Mouse (Mus musculus): ENCODE measurements around the gene Cchcr1. TPM values are rescaled to one million over a fixed set of nuclear protein-coding genes. Genes with fewer than 3 reads are reported as not detected.

The Cchcr1 gene
- polyA plus RNA-seq, 1 experiment: 31.8 TPM

GRCm38 (mm10) chr17:35509284-35509683, 7.6 kb upstream of the Cchcr1 start:
- H3K4me3 ChIP-seq (replicated peaks; ENCODE audit: control insufficient read depth, low read depth, low read length): no peak overlapping the region
- TF ChIP-seq POLR2A (IDR thresholded peaks at IDR 0.05; ENCODE audit: borderline replicate concordance, control insufficient read depth, low read depth, low read length): no peak
- peak; percentile 58 for TF ChIP-seq CTCF (IDR thresholded peaks at IDR 0.05; ENCODE audit: control insufficient read depth, insufficient read depth, low read length)
- whole genome bisulfite sequencing: 7% methylated on average over 8 of the region's 8 CpGs

GRCm38 (mm10) chr17:35512916-35513626, 3.8 kb upstream of the Cchcr1 start:
- TF ChIP-seq CTCF (IDR thresholded peaks at IDR 0.05; ENCODE audit: control insufficient read depth, insufficient read depth, low read length) (no peak), POLR2A (IDR thresholded peaks at IDR 0.05; ENCODE audit: borderline replicate concordance, control insufficient read depth, low read depth, low read length) (no peak)
- Histone ChIP-seq H3K4me3 (replicated peaks; ENCODE audit: control insufficient read depth, low read depth, low read length) (no peak overlapping the region), H3K27ac (ENCODE audit: control insufficient read depth, insufficient read depth, low read depth, low read length, poor library complexity) (no peak overlapping the region), H3K4me1 (ENCODE audit: control insufficient read depth, insufficient read depth, low read length) (no peaks in the 10 kb centered on the region)
- WGBS: 94% methylated on average over 7 of the region's 7 CpGs

More at GRCm38 (mm10) chr17:35509284-35509683, 7.6 kb upstream of the Cchcr1 start:
- no peaks in the 10 kb centered on the region for H3K4me1 ChIP-seq (ENCODE audit: control insufficient read depth, insufficient read depth, low read length)
- H3K27ac ChIP-seq (ENCODE audit: control insufficient read depth, insufficient read depth, low read depth, low read length, poor library complexity): no peak overlapping the region

- TF ChIP-seq POLR2A (IDR thresholded peaks at IDR 0.05; ENCODE audit: borderline replicate concordance, control insufficient read depth, low read depth, low read length) (no peak), CTCF (IDR thresholded peaks at IDR 0.05; ENCODE audit: control insufficient read depth, insufficient read depth, low read length) (peak; percentile 63)
- Histone ChIP-seq H3K4me1 (ENCODE audit: control insufficient read depth, insufficient read depth, low read length) (no peaks in the 10 kb centered on the region), H3K27ac (ENCODE audit: control insufficient read depth, insufficient read depth, low read depth, low read length, poor library complexity) (no peak overlapping the region), H3K4me3 (replicated peaks; ENCODE audit: control insufficient read depth, low read depth, low read length) (no peak overlapping the region)
- WGBS: 8% methylated on average over 2 of the region's 2 CpGs
These were observed 3.0 kb upstream of the Cchcr1 start for GRCm38 (mm10) chr17:35513886-35514285.

GRCm38 (mm10) chr17:35514756-35515155, 2.1 kb upstream of the Cchcr1 start:
- Histone ChIP-seq H3K4me3 (replicated peaks; ENCODE audit: control insufficient read depth, low read depth, low read length) (peak overlapping the region; percentile 29), H3K4me1 (ENCODE audit: control insufficient read depth, insufficient read depth, low read length) (no peaks in the 10 kb centered on the region), H3K27ac (ENCODE audit: control insufficient read depth, insufficient read depth, low read depth, low read length, poor library complexity) (no peak overlapping the region)
- TF ChIP-seq POLR2A (IDR thresholded peaks at IDR 0.05; ENCODE audit: borderline replicate concordance, control insufficient read depth, low read depth, low read length) (no peak), CTCF (IDR thresholded peaks at IDR 0.05; ENCODE audit: control insufficient read depth, insufficient read depth, low read length) (no peak)
- WGBS: 88% methylated on average over 6 of the region's 6 CpGs

GRCm38 (mm10) chr17:35515911-35516640, 824 bp upstream of the Cchcr1 start:
- 23% methylated on average over 25 of the region's 25 CpGs for WGBS
- TF ChIP-seq POLR2A (IDR thresholded peaks at IDR 0.05; ENCODE audit: borderline replicate concordance, control insufficient read depth, low read depth, low read length): no peak
- TF ChIP-seq CTCF (IDR thresholded peaks at IDR 0.05; ENCODE audit: control insufficient read depth, insufficient read depth, low read length): no peak
- Histone ChIP-seq H3K27ac (ENCODE audit: control insufficient read depth, insufficient read depth, low read depth, low read length, poor library complexity) (peak overlapping the region; percentile 2; the same call in 1 of the 2 replicates), H3K4me1 (ENCODE audit: control insufficient read depth, insufficient read depth, low read length) (no peaks in the 10 kb centered on the region), H3K4me3 (replicated peaks; ENCODE audit: control insufficient read depth, low read depth, low read length) (peak overlapping the region; percentile 77)

GRCm38 (mm10) chr17:35517526-35517925, 626 bp downstream of the Cchcr1 start:
- TF ChIP-seq CTCF (IDR thresholded peaks at IDR 0.05; ENCODE audit: control insufficient read depth, insufficient read depth, low read length) (no peak), POLR2A (IDR thresholded peaks at IDR 0.05; ENCODE audit: borderline replicate concordance, control insufficient read depth, low read depth, low read length) (no peak)
- Histone ChIP-seq H3K4me1 (ENCODE audit: control insufficient read depth, insufficient read depth, low read length) (no peaks in the 10 kb centered on the region), H3K27ac (ENCODE audit: control insufficient read depth, insufficient read depth, low read depth, low read length, poor library complexity) (no peak overlapping the region), H3K4me3 (replicated peaks; ENCODE audit: control insufficient read depth, low read depth, low read length) (peak overlapping the region; percentile 77)
- 14% methylated on average over 12 of the region's 12 CpGs for WGBS

GRCm38 (mm10) chr17:35524354-35524753, 7.5 kb downstream of the Cchcr1 start:
- WGBS: 91% methylated on average over 9 of the region's 9 CpGs
- no peak for TF ChIP-seq POLR2A (IDR thresholded peaks at IDR 0.05; ENCODE audit: borderline replicate concordance, control insufficient read depth, low read depth, low read length)
- no peak for TF ChIP-seq CTCF (IDR thresholded peaks at IDR 0.05; ENCODE audit: control insufficient read depth, insufficient read depth, low read length)
- Histone ChIP-seq H3K27ac (ENCODE audit: control insufficient read depth, insufficient read depth, low read depth, low read length, poor library complexity) (no peak overlapping the region), H3K4me1 (ENCODE audit: control insufficient read depth, insufficient read depth, low read length) (no peaks in the 10 kb centered on the region), H3K4me3 (replicated peaks; ENCODE audit: control insufficient read depth, low read depth, low read length) (no peak overlapping the region)

- H3K4me3 ChIP-seq (replicated peaks; ENCODE audit: control insufficient read depth, low read depth, low read length): no peak overlapping the region
- no peaks in the 10 kb centered on the region for H3K4me1 ChIP-seq (ENCODE audit: control insufficient read depth, insufficient read depth, low read length)
- H3K27ac ChIP-seq (ENCODE audit: control insufficient read depth, insufficient read depth, low read depth, low read length, poor library complexity): no peak overlapping the region
- no peak for TF ChIP-seq POLR2A (IDR thresholded peaks at IDR 0.05; ENCODE audit: borderline replicate concordance, control insufficient read depth, low read depth, low read length)
- no peak for TF ChIP-seq CTCF (IDR thresholded peaks at IDR 0.05; ENCODE audit: control insufficient read depth, insufficient read depth, low read length)
- WGBS: 40% methylated on average over 8 of the region's 8 CpGs
These were observed 9.7 kb downstream of the Cchcr1 start for GRCm38 (mm10) chr17:35526644-35527043.

Data from bone marrow, adult 2 months (tissue).